Mouse (Mus musculus) intestine, embryonic 15.5 days (tissue): ENCODE measurements around the gene Fbxo22. TPM values are rescaled to one million over a fixed set of nuclear protein-coding genes. Genes with fewer than 3 reads are reported as not detected.
"Not testable (repeated sequence)": the region's sequence is repeated elsewhere in the genome, so short reads cannot be mapped to it uniquely, and the experiment has no call there.

Source experiments
- ATAC-seq: fragments of 200-750 bp; cut with Nextera tagmentation; 2 replicates; pipeline ENCODE4 v1.8.0; 2017; ENCODE audit warnings: moderate TSS enrichment, moderate library complexity
- H3K27ac ChIP-seq: fragments of 300-500 bp; sonication (generic); 2 replicates; pipeline ENCODE4 v1.5.1; 2015; ENCODE audit warnings: mild to moderate bottlenecking, inconsistent platforms
- H3K27me3 ChIP-seq: fragments of 300-500 bp; sonication (generic); replicated peaks from 2 replicates; pipeline ENCODE4 v1.6.1; 2015; ENCODE audit warnings: inconsistent platforms
- H3K36me3 ChIP-seq: fragments of 300-500 bp; sonication (generic); 2 replicates; pipeline ENCODE4 v1.6.1; 2015; ENCODE audit warnings: inconsistent platforms
- H3K4me1 ChIP-seq: fragments of 300-500 bp; sonication (generic); replicated peaks from 2 replicates; pipeline ENCODE4 v1.6.1; 2015; ENCODE audit warnings: inconsistent platforms
- H3K4me2 ChIP-seq: fragments of 300-500 bp; sonication (generic); replicated peaks from 2 replicates; pipeline ENCODE4 v1.6.1; 2015; ENCODE audit warnings: mild to moderate bottlenecking, inconsistent platforms
- H3K4me3 ChIP-seq: fragments of 300-500 bp; sonication (generic); replicated peaks from 2 replicates; pipeline ENCODE4 v1.5.1; 2015; ENCODE audit warnings: inconsistent platforms
- H3K9ac ChIP-seq: fragments of 300-500 bp; sonication (generic); 2 replicates; pipeline ENCODE4 v1.6.1; 2015; ENCODE audit warnings: inconsistent platforms
- H3K9me3 ChIP-seq: fragments of 300-500 bp; sonication (generic); 2 replicates; pipeline ENCODE4 v1.6.1; 2016; ENCODE audit warnings: inconsistent platforms
- WGBS: fragments of 180-500 bp; shearing (Covaris S2); methylation state at CpG from one replicate; pipeline ENCODE4 v1.1.7; 2015; 5-methylcytosine and 5-hydroxymethylcytosine counted together
- polyA plus RNA-seq: library from polyadenylated mRNA; unstranded; fragments of >200 nt; fragmentation: Nextera tagmentation; extraction: Ambion mirVana; gene quantifications from 2 replicates; pipeline ENCODE4 v1.2.1, GENCODE M21; 2015

Gene Fbxo22
- polyA plus RNA-seq, 1 experiment from 2014 or later, result 55.8 TPM

- ATAC-seq, result no peak
- WGBS, result 73% methylated on average over 2 of the region's 2 CpGs
- Histone ChIP-seq H3K36me3 (peaks cover 31% of the 10 kb centered on the region), H3K27ac (no peak overlapping the region), H3K4me2 (no peak overlapping the region), H3K9ac (no peak overlapping the region), H3K9me3 (no peaks in the 10 kb centered on the region), H3K4me3 (no peak overlapping the region), H3K4me1 (0 out of 2 replicates have a peak, but pooled peaks cover 5% of the 10 kb centered on the region), H3K27me3 (no peaks in the 10 kb centered on the region)
Observed at GRCm38 (mm10) chr9:55216078-55216477, 7.4 kb downstream of the Fbxo22 start.

- Histone ChIP-seq H3K36me3 (peaks cover 36% of the 10 kb centered on the region), H3K4me2 (no peak overlapping the region), H3K27ac (no peak overlapping the region), H3K9me3 (no peaks in the 10 kb centered on the region), H3K27me3 (no peaks in the 10 kb centered on the region), H3K9ac (no peak overlapping the region), H3K4me3 (no peak overlapping the region), H3K4me1 (no peaks in the 10 kb centered on the region)
- ATAC-seq, result no peak
- WGBS, result 94% methylated on average over 3 of the region's 3 CpGs
Observed at GRCm38 (mm10) chr9:55217381-55217780, 8.7 kb downstream of the Fbxo22 start.

GRCm38 (mm10) chr9:55225165-55225737 lies 16.5 kb downstream of the Fbxo22 start:
- H3K27ac ChIP-seq, result no peak overlapping the region

GRCm38 (mm10) chr9:55226251-55226650 lies 17.5 kb downstream of the Fbxo22 start:
- WGBS, result 88% methylated on average over 3 of the region's 3 CpGs
- no peak overlapping the region for H3K4me2 ChIP-seq
- no peak for ATAC-seq
- H3K9ac ChIP-seq, result no peak overlapping the region
- no peak overlapping the region for H3K4me3 ChIP-seq
- peaks cover 19% of the 10 kb centered on the region for H3K36me3 ChIP-seq
- H3K9me3 ChIP-seq, result no peaks in the 10 kb centered on the region
- no peak overlapping the region for H3K27ac ChIP-seq
- no peaks in the 10 kb centered on the region for H3K4me1 ChIP-seq
- no peaks in the 10 kb centered on the region for H3K27me3 ChIP-seq

More at GRCm38 (mm10) chr9:55225165-55225737, 16.5 kb downstream of the Fbxo22 start:
- H3K9me3 ChIP-seq, result no peaks in the 10 kb centered on the region
- 84% methylated on average over 7 of the region's 7 CpGs for WGBS
- H3K4me3 ChIP-seq, result no peak overlapping the region
- H3K9ac ChIP-seq, result no peak overlapping the region
- no peaks in the 10 kb centered on the region for H3K4me1 ChIP-seq
- peaks cover 27% of the 10 kb centered on the region for H3K36me3 ChIP-seq
- no peak for ATAC-seq
- H3K4me2 ChIP-seq, result no peak overlapping the region
- H3K27me3 ChIP-seq, result no peaks in the 10 kb centered on the region

GRCm38 (mm10) chr9:55228149-55228548 lies 19.4 kb downstream of the Fbxo22 start:
- Histone ChIP-seq H3K27ac (no peak overlapping the region), H3K9ac (no peak overlapping the region), H3K4me2 (no peak overlapping the region), H3K9me3 (no peaks in the 10 kb centered on the region), H3K36me3 (peaks cover 10% of the 10 kb centered on the region), H3K27me3 (no peaks in the 10 kb centered on the region), H3K4me3 (no peak overlapping the region), H3K4me1 (no peaks in the 10 kb centered on the region)
- no peak for ATAC-seq
- 88% methylated on average over 4 of the region's 4 CpGs for WGBS

GRCm38 (mm10) chr9:55229010-55229409 lies 20.3 kb downstream of the Fbxo22 start:
- H3K27ac ChIP-seq, result no peak overlapping the region
- H3K9ac ChIP-seq, result no peak overlapping the region
- H3K4me1 ChIP-seq, result no peaks in the 10 kb centered on the region
- no peak overlapping the region for H3K4me2 ChIP-seq
- no peak for ATAC-seq
- no peaks in the 10 kb centered on the region for H3K9me3 ChIP-seq
- 55% methylated on average over 10 of the region's 10 CpGs for WGBS
- H3K27me3 ChIP-seq, result no peaks in the 10 kb centered on the region
- H3K36me3 ChIP-seq, result peaks cover 6% of the 10 kb centered on the region
- H3K4me3 ChIP-seq, result no peak overlapping the region

GRCm38 (mm10) chr9:55231544-55231943 lies 22.8 kb downstream of the Fbxo22 start:
- H3K27me3 ChIP-seq, result no peaks in the 10 kb centered on the region
- H3K4me1 ChIP-seq, result no peaks in the 10 kb centered on the region
- no peak overlapping the region for H3K27ac ChIP-seq
- H3K9me3 ChIP-seq, result no peaks in the 10 kb centered on the region
- no peaks in the 10 kb centered on the region for H3K36me3 ChIP-seq
- H3K4me2 ChIP-seq, result no peak overlapping the region
- H3K9ac ChIP-seq, result no peak overlapping the region
- no peak for ATAC-seq
- WGBS, result 63% methylated on average over 6 of the region's 6 CpGs
- no peak overlapping the region for H3K4me3 ChIP-seq

GRCm38 (mm10) chr9:55232110-55232509 lies 23.4 kb downstream of the Fbxo22 start:
- H3K36me3 ChIP-seq, result no peaks in the 10 kb centered on the region
- no peak overlapping the region for H3K4me2 ChIP-seq
- WGBS, result 92% methylated on average over 5 of the region's 5 CpGs
- no peaks in the 10 kb centered on the region for H3K4me1 ChIP-seq
- no peak overlapping the region for H3K9ac ChIP-seq
- H3K27me3 ChIP-seq, result no peaks in the 10 kb centered on the region
- no peaks in the 10 kb centered on the region for H3K9me3 ChIP-seq
- H3K4me3 ChIP-seq, result no peak overlapping the region
- no peak for ATAC-seq
- H3K27ac ChIP-seq, result no peak overlapping the region

- no peaks in the 10 kb centered on the region for H3K4me1 ChIP-seq
- no peak overlapping the region for H3K9ac ChIP-seq
- H3K4me3 ChIP-seq, result no peak overlapping the region
- H3K27me3 ChIP-seq, result no peaks in the 10 kb centered on the region
- H3K4me2 ChIP-seq, result no peak overlapping the region
- no peaks in the 10 kb centered on the region for H3K9me3 ChIP-seq
- no peak overlapping the region for H3K27ac ChIP-seq
- H3K36me3 ChIP-seq, result no peaks in the 10 kb centered on the region
- WGBS, result 82% methylated on average over 7 of the region's 7 CpGs
- no peak for ATAC-seq
Observed at GRCm38 (mm10) chr9:55232586-55232985, 23.9 kb downstream of the Fbxo22 start.

GRCm38 (mm10) chr9:55233076-55233475 lies 24.4 kb downstream of the Fbxo22 start:
- not testable (repeated sequence) for H3K9ac ChIP-seq, H3K4me1 ChIP-seq, H3K4me3 ChIP-seq, H3K27me3 ChIP-seq, H3K36me3 ChIP-seq, H3K9me3 ChIP-seq, ATAC-seq, H3K4me2 ChIP-seq, H3K27ac ChIP-seq
- WGBS, result 59% methylated on average over 11 of the region's 11 CpGs

GRCm38 (mm10) chr9:55236235-55237165 lies 27.8 kb downstream of the Fbxo22 start:
- Histone ChIP-seq H3K36me3 (no peaks in the 10 kb centered on the region), H3K4me2 (no peak overlapping the region), H3K27ac (no peak overlapping the region), H3K4me3 (no peak overlapping the region), H3K4me1 (no peaks in the 10 kb centered on the region), H3K9me3 (no peaks in the 10 kb centered on the region), H3K27me3 (no peaks in the 10 kb centered on the region), H3K9ac (no peak overlapping the region)
- ATAC-seq, result no peak
- 63% methylated on average over 13 of the region's 13 CpGs for WGBS

GRCm38 (mm10) chr9:55240852-55241251 lies 32.1 kb downstream of the Fbxo22 start:
- no peak overlapping the region for H3K4me3 ChIP-seq
- no peaks in the 10 kb centered on the region for H3K4me1 ChIP-seq
- no peaks in the 10 kb centered on the region for H3K36me3 ChIP-seq
- no peaks in the 10 kb centered on the region for H3K27me3 ChIP-seq
- no peak for ATAC-seq
- no peak overlapping the region for H3K9ac ChIP-seq
- H3K27ac ChIP-seq, result no peak overlapping the region
- WGBS, result 83% methylated on average over 5 of the region's 5 CpGs
- H3K9me3 ChIP-seq, result no peaks in the 10 kb centered on the region
- H3K4me2 ChIP-seq, result no peak overlapping the region
